Comparison of ENCODE assay signal across 8 mouse cellular contexts in the genomic region with DNA sequence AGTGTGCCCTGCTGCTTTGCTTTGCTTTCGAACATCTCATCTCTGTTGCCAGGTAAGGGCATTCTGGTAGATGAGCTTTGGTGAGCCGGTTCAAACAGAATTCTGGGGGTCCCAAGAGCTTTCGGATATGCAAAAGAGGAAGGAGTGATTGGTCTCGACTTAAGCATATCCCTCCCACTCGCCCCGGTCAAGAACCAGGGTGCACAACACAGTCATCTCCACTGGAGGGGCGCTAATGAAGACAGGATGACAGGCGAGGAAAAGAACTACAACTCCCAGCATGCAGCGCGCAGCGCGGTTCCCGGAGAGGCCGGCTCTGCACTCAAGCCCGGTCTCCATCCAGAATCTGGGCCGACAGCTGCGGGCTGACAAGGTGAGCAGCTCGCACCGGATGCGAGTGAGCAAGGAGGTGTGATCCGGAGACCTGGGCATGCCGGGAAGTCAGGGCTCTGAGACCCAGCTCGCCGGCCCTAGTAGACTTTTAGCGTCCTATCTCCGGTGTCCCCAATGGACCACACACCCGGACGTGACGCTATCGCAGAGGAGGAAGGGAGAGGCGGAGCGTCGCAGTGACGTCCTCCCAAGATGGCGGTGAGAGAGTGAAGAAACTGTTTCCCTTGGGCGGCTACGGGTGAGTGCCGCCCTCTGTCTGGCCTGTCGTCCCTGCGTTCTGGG. TPM values are rescaled to one million over a fixed set of nuclear protein-coding genes. Genes with fewer than 3 reads are reported as not detected.
DNase-seq lines count a peak whose midpoint lies in the region; ATAC-seq and TF ChIP-seq lines count a peak whose summit lies in the region.

Gene Mynn (plus strand): TSS at position 1 of the 675 bp plus-strand sequence.

- no peaks in the 10 kb centered on the region for H3K9me3 ChIP-seq in heart, embryonic 12.5 days (replicated peaks)
- no peaks in the 10 kb centered on the region for H3K9me3 ChIP-seq in kidney, postnatal 0 days (replicated peaks; ENCODE audit: low read length)
- H3K9me3 ChIP-seq in liver, embryonic 11.5 days (ENCODE audit: control insufficient read depth, low read length), result no peaks in the 10 kb centered on the region
- H3K9me3 ChIP-seq in stomach, embryonic 14.5 days (ENCODE audit: control insufficient read depth, low read depth, low read length), result no peaks in the 10 kb centered on the region

- H3K4me3 ChIP-seq in heart, embryonic 12.5 days, result peak within 1 kb of the TSS; percentile 69
- H3K4me3 ChIP-seq in kidney, postnatal 0 days (replicated peaks; ENCODE audit: low read depth, low read length), result peak within 1 kb of the TSS; percentile 93
- H3K4me3 ChIP-seq in liver, embryonic 11.5 days (ENCODE audit: low read depth, low read length), result peak within 1 kb of the TSS; percentile 75
- H3K4me3 ChIP-seq in stomach, embryonic 14.5 days (ENCODE audit: low read depth, low read length), result peak within 1 kb of the TSS; percentile 88

- peak; percentile 59 for TF ChIP-seq CTCF in kidney, postnatal 0 days (IDR thresholded peaks at IDR 0.05; ENCODE audit: low read depth)

- peaks cover 12% of the 10 kb centered on the region for H3K4me1 ChIP-seq in heart, embryonic 12.5 days (replicated peaks)
- H3K4me1 ChIP-seq in kidney, postnatal 0 days (replicated peaks; ENCODE audit: insufficient read depth, low read length), result peaks cover 6% of the 10 kb centered on the region
- H3K4me1 ChIP-seq in liver, embryonic 11.5 days (replicated peaks; ENCODE audit: control insufficient read depth, insufficient read depth, low read length), result peaks cover 5% of the 10 kb centered on the region
- H3K4me1 ChIP-seq in stomach, embryonic 14.5 days (ENCODE audit: control insufficient read depth, insufficient read depth, low read length), result peaks cover 4% of the 10 kb centered on the region

- peak; percentile 86 for ATAC-seq in erythroid progenitor cell, adult 5-6 weeks (replicated peaks; ENCODE audit: low FRiP score, poor library complexity, severe bottlenecking)
- peak; percentile 94 for ATAC-seq in heart, embryonic 12.5 days (ENCODE audit: insufficient number of reproducible peaks, low FRiP score)
- peak; percentile 94 for ATAC-seq in kidney, postnatal 0 days (replicated peaks; ENCODE audit: low FRiP score, low read depth)
- peak; percentile 90 for ATAC-seq in liver, embryonic 11.5 days (replicated peaks; ENCODE audit: low FRiP score)
- peak; percentile 94 for ATAC-seq in stomach, embryonic 14.5 days (ENCODE audit: insufficient number of reproducible peaks, insufficient read depth, low FRiP score, low read depth)

- H3K4me2 ChIP-seq in heart, embryonic 12.5 days, result peak within 1 kb of the TSS; percentile 88
- peak within 1 kb of the TSS; percentile 73 for H3K4me2 ChIP-seq in kidney, postnatal 0 days (ENCODE audit: low read length)
- peak within 1 kb of the TSS; percentile 93 for H3K4me2 ChIP-seq in liver, embryonic 11.5 days
- peak within 1 kb of the TSS; percentile 96 for H3K4me2 ChIP-seq in stomach, embryonic 14.5 days (replicated peaks; ENCODE audit: low read depth, low read length)

- peaks cover 22% of the 10 kb centered on the region for H3K36me3 ChIP-seq in heart, embryonic 12.5 days
- 0 out of 2 replicates have a peak, but pooled peaks cover 6% of the 10 kb centered on the region for H3K36me3 ChIP-seq in kidney, postnatal 0 days (ENCODE audit: insufficient read depth, low read length)
- peaks cover 1% of the 10 kb centered on the region; the same call in 1 of the 2 replicates for H3K36me3 ChIP-seq in liver, embryonic 11.5 days (ENCODE audit: control insufficient read depth, insufficient read depth, low read length)
- H3K36me3 ChIP-seq in stomach, embryonic 14.5 days (ENCODE audit: control insufficient read depth, insufficient read depth, low read length), result peaks cover 13% of the 10 kb centered on the region

- WGBS in heart, embryonic 12.5 days, result under 1% methylated on average over 40 of the region's 40 CpGs
- under 1% methylated on average over 38 of the region's 40 CpGs for WGBS in kidney, postnatal 0 days
- under 1% methylated on average over 40 of the region's 40 CpGs for WGBS in liver, embryonic 11.5 days
- WGBS in stomach, embryonic 14.5 days, result under 1% methylated on average over 40 of the region's 40 CpGs

- peak; percentile 97 for DNase-seq in CD4-positive helper T cell, adult 2 months (ENCODE audit: low read depth, low spot score)
- peak; percentile 94 for DNase-seq in brain, embryonic 18.5 days (ENCODE audit: low read depth, low spot score)
- DNase-seq in kidney, postnatal 0 days (ENCODE audit: low spot score), result peak; percentile 98
- DNase-seq in liver, embryonic 11.5 days (ENCODE audit: low spot score), result peak; percentile 97
- DNase-seq in naive thymus-derived CD4-positive, alpha-beta T cell, adult 2 months (ENCODE audit: low read depth), result peak; percentile 98

- H3K9ac ChIP-seq in heart, embryonic 12.5 days, result peak within 1 kb of the TSS; percentile 82
- H3K9ac ChIP-seq in kidney, postnatal 0 days (ENCODE audit: low read depth, low read length), result peak within 1 kb of the TSS; percentile 86
- peak within 1 kb of the TSS; percentile 82 for H3K9ac ChIP-seq in liver, embryonic 11.5 days (ENCODE audit: low read depth, low read length)
- peak within 1 kb of the TSS; percentile 86 for H3K9ac ChIP-seq in stomach, embryonic 14.5 days (replicated peaks; ENCODE audit: low read depth, low read length)

- H3K27ac ChIP-seq in heart, embryonic 12.5 days (ENCODE audit: poor library complexity, severe bottlenecking), result peak within 1 kb of the TSS; percentile 96
- H3K27ac ChIP-seq in kidney, postnatal 0 days, result peak within 1 kb of the TSS; percentile 99
- H3K27ac ChIP-seq in liver, embryonic 11.5 days (ENCODE audit: low read depth, low read length), result peak within 1 kb of the TSS; percentile 88
- peak within 1 kb of the TSS; percentile 92 for H3K27ac ChIP-seq in stomach, embryonic 14.5 days (ENCODE audit: low read length)

- peaks cover 12% of the 10 kb centered on the region for H3K27me3 ChIP-seq in heart, embryonic 12.5 days (replicated peaks)
- no peaks in the 10 kb centered on the region for H3K27me3 ChIP-seq in kidney, postnatal 0 days (ENCODE audit: insufficient read depth, low read length)
- H3K27me3 ChIP-seq in liver, embryonic 11.5 days (replicated peaks; ENCODE audit: control insufficient read depth, insufficient read depth, low read length), result no peaks in the 10 kb centered on the region
- H3K27me3 ChIP-seq in stomach, embryonic 14.5 days (ENCODE audit: control insufficient read depth, insufficient read depth, low read length), result no peaks in the 10 kb centered on the region

RNA-seq across cellular contexts. Expression of gene Mynn, which starts in this region (rescaled TPM):
- 14.1 and 32.3 TPM in 2 replicates for total RNA-seq in erythroid progenitor cell, adult 5-6 weeks (2015; ENCODE audit: low replicate concordance)
- 22.8 and 24.0 TPM in 2 replicates for total RNA-seq in erythroid progenitor cell, adult 5-6 weeks (2017; ENCODE audit: low replicate concordance)
- 23.2 and 25.0 TPM in 2 replicates for polyA plus RNA-seq in heart, embryonic 12.5 days (2016; fragmentation: Nextera tagmentation; extraction: Ambion mirVana)
- 28.7 and 30.8 TPM in 2 replicates for polyA plus RNA-seq in kidney, postnatal 0 days (2015; fragmentation: Nextera tagmentation; extraction: Ambion mirVana)
- polyA plus RNA-seq in liver, embryonic 11.5 days (2014; fragmentation: Nextera tagmentation; extraction: Ambion mirVana), result 23.2 and 24.7 TPM in 2 replicates
- polyA plus RNA-seq in stomach, embryonic 14.5 days (2014; fragmentation: Nextera tagmentation; extraction: Ambion mirVana), result 28.5 and 30.2 TPM in 2 replicates

Comparison
In these comparisons a context has a peak if more than half of its experiments do, and no peak if none do; other contexts are left out.
1. Peak in every context shown above with its lines: DNase-seq, ATAC-seq, H3K4me3 ChIP-seq and H3K27ac ChIP-seq.